27 mouse cellular contexts compared by ENCODE assay signal in genomic region chr1:86350576-86350975, GRCm38 (mm10). TPM values are rescaled to one million over a fixed set of nuclear protein-coding genes. Genes with fewer than 3 reads are reported as not detected.
"Had no signal": no experiment of that assay in that cellular context is flagged by ENCODE, and none has a peak within 500 bp of the region (broad histone marks: within the 10 kb centered on the region; RNA-seq: fewer than 3 reads in every experiment).

No protein-coding gene starts in this region.

- DNase-seq: gastrocnemius, adult 2 months; gastrocnemius, postnatal 10 days; gastrocnemius, postnatal 36 days; heart, adult 18-20 months; heart, postnatal 10 days; heart, postnatal 36 days; kidney, adult 11 months; kidney, adult 2 months; kidney, adult 9 months; kidney, postnatal 14 days; kidney, postnatal 36 days; layer of hippocampus, adult 9-11 months; layer of hippocampus, postnatal 36 days; liver; liver, embryonic 13.5 days had no signal

- H3K27me3 ChIP-seq: heart, embryonic 12.5 days; hindbrain, embryonic 13.5 days; hindbrain, embryonic 15.5 days; kidney, embryonic 15.5 days; limb, embryonic 12.5 days; liver, embryonic 13.5 days; liver, embryonic 15.5 days had no signal

- H3K9me3 ChIP-seq: heart, embryonic 10.5 days; heart, embryonic 12.5 days; hindbrain, embryonic 13.5 days; hindbrain, embryonic 15.5 days; kidney, embryonic 15.5 days; limb, embryonic 10.5 days; limb, embryonic 12.5 days; liver, embryonic 13.5 days; liver, embryonic 15.5 days had no signal

- H3K9ac ChIP-seq: heart, embryonic 12.5 days; hindbrain, embryonic 13.5 days; hindbrain, embryonic 15.5 days; kidney, embryonic 15.5 days; limb, embryonic 12.5 days; liver, embryonic 13.5 days; liver, embryonic 15.5 days had no signal

- ATAC-seq: hindbrain, postnatal 0 days; intestine, embryonic 16.5 days had no signal

- H3K4me1 ChIP-seq: heart, embryonic 10.5 days; heart, embryonic 12.5 days; hindbrain, embryonic 13.5 days; hindbrain, embryonic 15.5 days; limb, embryonic 10.5 days; limb, embryonic 12.5 days; liver, embryonic 15.5 days had no signal

- H3K27ac ChIP-seq: gastrocnemius, adult 2 months; heart, embryonic 10.5 days; hindbrain, embryonic 13.5 days; hindbrain, embryonic 15.5 days; hindbrain, postnatal 0 days; kidney, embryonic 15.5 days; kidney, postnatal 0 days; limb, embryonic 10.5 days; limb, embryonic 12.5 days; liver, embryonic 13.5 days; liver, embryonic 15.5 days had no signal

- H3K4me2 ChIP-seq: heart, embryonic 12.5 days; hindbrain, embryonic 13.5 days; hindbrain, embryonic 15.5 days; kidney, embryonic 15.5 days; limb, embryonic 12.5 days; liver, embryonic 11.5 days; liver, embryonic 13.5 days; liver, embryonic 15.5 days had no signal

- H3K4me3 ChIP-seq: gastrocnemius, adult 2 months; heart, embryonic 10.5 days; heart, embryonic 12.5 days; hindbrain, embryonic 13.5 days; hindbrain, embryonic 15.5 days; kidney, embryonic 15.5 days; limb, embryonic 10.5 days; limb, embryonic 12.5 days; liver, embryonic 13.5 days; liver, embryonic 15.5 days had no signal

RNA-seq across cellular contexts. Expression of gene B3gnt7, which starts 47.9 kb away (rescaled TPM):
- total RNA-seq: gastrocnemius, adult 2 months; gastrocnemius, postnatal 36 days had no signal
